Comparison of ENCODE assay signal across 10 mouse cellular contexts in genomic region chr16:10897372-10897771, GRCm38 (mm10).
A peak's percentile ranks its signal among the peaks of the same experiment; 100 is the strongest.
DNase-seq lines count a peak whose midpoint lies in the region; ATAC-seq and TF ChIP-seq lines count a peak whose summit lies in the region.
"Had no signal": no experiment of that assay in that cellular context is flagged by ENCODE, and none has a peak within 500 bp of the region (broad histone marks: within the 10 kb centered on the region; RNA-seq: fewer than 3 reads in every experiment).

No protein-coding gene starts in this region.

- no peak for TF ChIP-seq POLR2A in brain, embryonic 14.5 days (IDR thresholded peaks at IDR 0.05; ENCODE audit: borderline replicate concordance, extremely low read depth, insufficient read depth, insufficient read length, poor library complexity, severe bottlenecking)

- H3K9ac ChIP-seq in hindbrain, embryonic 16.5 days (ENCODE audit: low read depth, low read length): no peak overlapping the region
- H3K9ac ChIP-seq in hindbrain, embryonic 14.5 days: no peak overlapping the region
- no peak overlapping the region for H3K9ac ChIP-seq in limb, embryonic 15.5 days
- H3K9ac ChIP-seq: liver, postnatal 0 days had no signal

- H3K27ac ChIP-seq in hindbrain, embryonic 16.5 days (ENCODE audit: low read depth, low read length): no peak overlapping the region
- H3K27ac ChIP-seq in hindbrain, embryonic 14.5 days: no peak overlapping the region
- no peak overlapping the region for H3K27ac ChIP-seq in limb, embryonic 15.5 days
- no peak overlapping the region for H3K27ac ChIP-seq in forebrain, embryonic 10.5 days

- H3K9me3 ChIP-seq in hindbrain, embryonic 16.5 days (ENCODE audit: control insufficient read depth, low read length): no peaks in the 10 kb centered on the region
- no peaks in the 10 kb centered on the region for H3K9me3 ChIP-seq in hindbrain, embryonic 14.5 days (ENCODE audit: control insufficient read depth, low read length)
- H3K9me3 ChIP-seq in limb, embryonic 15.5 days: no peaks in the 10 kb centered on the region
- peaks cover 9% of the 10 kb centered on the region; the same call in 1 of the 2 replicates for H3K9me3 ChIP-seq in forebrain, embryonic 10.5 days

- no peak overlapping the region for H3K4me3 ChIP-seq in hindbrain, embryonic 16.5 days (ENCODE audit: low read length)
- H3K4me3 ChIP-seq in hindbrain, embryonic 14.5 days (replicated peaks; ENCODE audit: low read length): no peak overlapping the region
- H3K4me3 ChIP-seq in limb, embryonic 15.5 days: no peak overlapping the region
- no peak overlapping the region for H3K4me3 ChIP-seq in forebrain, embryonic 10.5 days

- H3K4me1 ChIP-seq in hindbrain, embryonic 16.5 days (ENCODE audit: control insufficient read depth, insufficient read depth, low read depth, low read length): no peaks in the 10 kb centered on the region
- H3K4me1 ChIP-seq in hindbrain, embryonic 14.5 days (replicated peaks; ENCODE audit: control insufficient read depth, insufficient read depth, low read length): no peaks in the 10 kb centered on the region
- peaks cover 7% of the 10 kb centered on the region; the same call in 1 of the 2 replicates for H3K4me1 ChIP-seq in limb, embryonic 15.5 days
- H3K4me1 ChIP-seq in forebrain, embryonic 10.5 days: peaks cover 10% of the 10 kb centered on the region; the same call in 1 of the 2 replicates

- H3K27me3 ChIP-seq in hindbrain, embryonic 16.5 days (replicated peaks; ENCODE audit: control insufficient read depth, insufficient read depth, low read length): no peaks in the 10 kb centered on the region
- H3K27me3 ChIP-seq in hindbrain, embryonic 14.5 days (ENCODE audit: control insufficient read depth, insufficient read depth, low read length): no peaks in the 10 kb centered on the region
- no peaks in the 10 kb centered on the region for H3K27me3 ChIP-seq in limb, embryonic 15.5 days
- H3K27me3 ChIP-seq in forebrain, embryonic 10.5 days (ENCODE audit: poor library complexity, severe bottlenecking): no peaks in the 10 kb centered on the region

- H3K4me2 ChIP-seq in hindbrain, embryonic 16.5 days (ENCODE audit: low read length): no peak overlapping the region
- no peak overlapping the region for H3K4me2 ChIP-seq in hindbrain, embryonic 14.5 days (replicated peaks)
- no peak overlapping the region for H3K4me2 ChIP-seq in limb, embryonic 15.5 days

- DNase-seq in hindbrain, embryonic 14.5 days (ENCODE audit: low spot score): no peak
- peak; percentile 71 for DNase-seq in 3T3-L1 (ENCODE audit: low read depth, low spot score)
- DNase-seq in brain, embryonic 14.5 days (ENCODE audit: low read depth): peak; percentile 40
- DNase-seq in adrenal gland, adult 18-20 months (ENCODE audit: low spot score in 2 of 2): no peak
- DNase-seq in frontal cortex, postnatal 36 days (ENCODE audit: low spot score in 2 of 2): no peak
- no peak for DNase-seq in forebrain, embryonic 10.5 days (ENCODE audit: extremely low spot score, low spot score)
- DNase-seq: liver, postnatal 0 days; thymus, postnatal 14 days had no signal

- no peak for TF ChIP-seq CTCF in brain, embryonic 14.5 days (IDR thresholded peaks at IDR 0.05; ENCODE audit: borderline replicate concordance, extremely low read depth, insufficient read depth, insufficient read length)

- ATAC-seq in hindbrain, embryonic 16.5 days: 0 out of 2 replicates have a peak, but pooled peaks have one; percentile 14
- no peak for ATAC-seq in hindbrain, embryonic 14.5 days (ENCODE audit: low FRiP score)
- peak; percentile 41; the same call in 1 of the 2 replicates for ATAC-seq in limb, embryonic 15.5 days (ENCODE audit: insufficient number of reproducible peaks, low FRiP score, low TSS enrichment, low read depth)
- ATAC-seq: liver, postnatal 0 days had no signal

- H3K36me3 ChIP-seq in hindbrain, embryonic 16.5 days (ENCODE audit: control insufficient read depth, insufficient read depth, low read length): no peaks in the 10 kb centered on the region
- no peaks in the 10 kb centered on the region for H3K36me3 ChIP-seq in hindbrain, embryonic 14.5 days (replicated peaks; ENCODE audit: control insufficient read depth, insufficient read depth)
- no peaks in the 10 kb centered on the region for H3K36me3 ChIP-seq in limb, embryonic 15.5 days
- H3K36me3 ChIP-seq in forebrain, embryonic 10.5 days (replicated peaks): no peaks in the 10 kb centered on the region

- 43% methylated on average over 6 of the region's 6 CpGs for WGBS in hindbrain, embryonic 16.5 days
- WGBS in hindbrain, embryonic 14.5 days: 47% methylated on average over 6 of the region's 6 CpGs
- WGBS in limb, embryonic 15.5 days: 29% methylated on average over 6 of the region's 6 CpGs
- WGBS in forebrain, embryonic 10.5 days: 61% methylated on average over 6 of the region's 6 CpGs

Comparison
In these comparisons a context has a peak if more than half of its experiments do, and no peak if none do; other contexts are left out.
1. DNase-seq: peak in 3T3-L1 (single experiment) and brain, embryonic 14.5 days (single experiment); none in hindbrain, embryonic 14.5 days (single experiment), adrenal gland, adult 18-20 months (0 of 2), frontal cortex, postnatal 36 days (0 of 2) and forebrain, embryonic 10.5 days (single experiment).